Mouse (Mus musculus) limb, embryonic 15.5 days (tissue): ENCODE measurements around the gene Tcf7l1. TPM values are rescaled to one million over a fixed set of nuclear protein-coding genes. Genes with fewer than 3 reads are reported as not detected.

Source experiments
- ATAC-seq: fragments of 200-750 bp; cut with Nextera tagmentation; 2 replicates; pipeline ENCODE4 v1.8.0; 2017; ENCODE audit warnings: low read depth, moderate TSS enrichment; ENCODE audit not compliant: insufficient number of reproducible peaks, low FRiP score, low TSS enrichment
- H3K27ac ChIP-seq: fragments of 300-500 bp; sonication (generic); 2 replicates; pipeline ENCODE4 v1.5.1; 2015; ENCODE audit warnings: moderate library complexity, mild to moderate bottlenecking, inconsistent platforms
- H3K27me3 ChIP-seq: fragments of 300-500 bp; sonication (generic); 2 replicates; pipeline ENCODE4 v1.6.1; 2015; ENCODE audit warnings: inconsistent platforms
- H3K36me3 ChIP-seq: fragments of 300-500 bp; sonication (generic); 2 replicates; pipeline ENCODE4 v1.6.1; 2015; ENCODE audit warnings: inconsistent platforms
- H3K4me1 ChIP-seq: fragments of 300-500 bp; sonication (generic); 2 replicates; pipeline ENCODE4 v1.6.1; 2015; ENCODE audit warnings: inconsistent platforms
- H3K4me2 ChIP-seq: fragments of 300-500 bp; sonication (generic); 2 replicates; pipeline ENCODE4 v1.6.1; 2015; ENCODE audit warnings: mild to moderate bottlenecking, inconsistent platforms
- H3K4me3 ChIP-seq: fragments of 300-500 bp; sonication (generic); 2 replicates; pipeline ENCODE4 v1.5.1; 2015; ENCODE audit warnings: mild to moderate bottlenecking, inconsistent platforms
- H3K9ac ChIP-seq: fragments of 300-500 bp; sonication (generic); 2 replicates; pipeline ENCODE4 v1.6.1; 2015; ENCODE audit warnings: inconsistent platforms
- H3K9me3 ChIP-seq: fragments of 300-500 bp; sonication (generic); 2 replicates; pipeline ENCODE4 v1.6.1; 2016; ENCODE audit warnings: inconsistent platforms
- WGBS: fragments of 180-500 bp; shearing (Covaris S2); methylation state at CpG from one replicate; pipeline ENCODE4 v1.1.7; 2015; 5-methylcytosine and 5-hydroxymethylcytosine counted together
- polyA plus RNA-seq: library from polyadenylated mRNA; unstranded; fragments of >200 nt; fragmentation: Nextera tagmentation; extraction: Ambion mirVana; gene quantifications from 2 replicates; pipeline ENCODE4 v1.2.1, GENCODE M21; 2015

The Tcf7l1 gene
- polyA plus RNA-seq, 1 experiment from 2014 or later, result 39.0 TPM

DNA sequence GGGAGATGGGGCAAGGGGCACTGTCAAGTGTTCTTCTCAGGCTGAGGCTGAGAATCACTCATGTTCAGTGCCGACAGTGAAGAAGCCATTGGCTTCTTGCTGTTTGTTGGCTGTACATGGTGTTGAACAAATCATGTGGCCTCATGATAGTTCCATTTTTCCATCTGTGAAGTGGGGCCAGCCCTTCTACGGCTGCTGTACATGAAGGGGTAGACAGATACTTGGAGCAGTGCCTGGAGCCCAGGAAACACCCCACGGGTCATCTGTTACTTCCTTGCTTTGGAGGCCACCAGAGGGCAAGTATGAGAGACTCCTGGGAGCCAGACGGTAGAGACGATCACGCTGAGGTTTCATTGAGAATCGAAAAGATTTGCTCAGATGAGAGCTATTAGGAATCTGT, 46.7 kb downstream of the Tcf7l1 start:
- H3K9me3 ChIP-seq, result no peaks in the 10 kb centered on the region
- H3K4me2 ChIP-seq, result no peak overlapping the region
- H3K4me1 ChIP-seq, result peaks cover 58% of the 10 kb centered on the region
- 0 out of 2 replicates have a peak, but pooled peaks cover 7% of the 10 kb centered on the region for H3K36me3 ChIP-seq
- no peak overlapping the region for H3K9ac ChIP-seq
- WGBS, result 70% methylated on average over 7 of the region's 7 CpGs
- H3K4me3 ChIP-seq, result no peak overlapping the region
- 0 out of 2 replicates have a peak overlapping the region, but pooled peaks have one; percentile 22 for H3K27ac ChIP-seq
- ATAC-seq, result no peak
- no peaks in the 10 kb centered on the region for H3K27me3 ChIP-seq

DNA sequence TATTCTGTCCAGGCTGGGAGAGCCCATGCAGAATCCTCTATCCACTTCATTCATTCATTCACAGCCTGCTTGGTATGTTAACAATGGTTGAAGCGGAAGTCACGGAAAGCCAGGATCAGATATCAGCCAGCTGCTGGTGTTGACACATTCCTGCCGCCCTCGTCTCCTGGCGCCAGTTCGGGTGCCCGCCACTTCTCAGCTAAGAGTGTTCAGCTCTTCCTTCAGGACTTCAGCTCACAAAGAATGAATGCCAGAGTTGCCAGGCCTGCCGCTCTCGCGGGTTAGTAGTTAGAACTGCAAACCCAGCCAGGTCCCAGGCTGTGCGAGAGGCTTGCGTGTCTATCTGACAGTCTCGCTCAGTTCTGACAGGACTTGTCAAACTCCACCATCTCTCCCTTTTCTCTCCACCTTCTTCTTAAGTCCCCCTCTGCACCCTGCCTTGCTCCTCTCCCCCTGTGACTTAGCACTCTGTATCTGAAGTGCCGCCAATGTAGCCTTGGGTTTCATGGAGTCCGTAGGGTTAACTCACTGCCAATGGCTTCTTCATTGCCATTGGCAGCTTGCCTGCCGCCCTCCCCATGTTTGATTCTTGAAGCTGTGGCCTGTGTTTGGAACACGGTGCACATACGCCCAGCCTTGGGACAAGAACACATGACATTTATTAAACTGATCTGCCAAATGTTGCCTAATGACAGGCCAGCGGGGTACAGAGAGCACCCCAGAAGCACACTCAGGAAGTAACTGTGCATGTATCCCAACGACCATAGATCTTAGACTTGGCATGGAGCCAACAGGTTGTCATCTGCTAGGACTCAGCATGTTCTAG, 48.2 kb downstream of the Tcf7l1 start:
- ATAC-seq, result no peak
- Histone ChIP-seq H3K9me3 (no peaks in the 10 kb centered on the region), H3K9ac (no peak overlapping the region), H3K4me1 (peaks cover 53% of the 10 kb centered on the region), H3K4me2 (peak overlapping the region; percentile 14; the same call in 1 of the 2 replicates), H3K36me3 (0 out of 2 replicates have a peak, but pooled peaks cover 7% of the 10 kb centered on the region), H3K27me3 (no peaks in the 10 kb centered on the region), H3K27ac (peak overlapping the region; percentile 59), H3K4me3 (no peak overlapping the region)
- 39% methylated on average over 20 of the region's 20 CpGs for WGBS

DNA sequence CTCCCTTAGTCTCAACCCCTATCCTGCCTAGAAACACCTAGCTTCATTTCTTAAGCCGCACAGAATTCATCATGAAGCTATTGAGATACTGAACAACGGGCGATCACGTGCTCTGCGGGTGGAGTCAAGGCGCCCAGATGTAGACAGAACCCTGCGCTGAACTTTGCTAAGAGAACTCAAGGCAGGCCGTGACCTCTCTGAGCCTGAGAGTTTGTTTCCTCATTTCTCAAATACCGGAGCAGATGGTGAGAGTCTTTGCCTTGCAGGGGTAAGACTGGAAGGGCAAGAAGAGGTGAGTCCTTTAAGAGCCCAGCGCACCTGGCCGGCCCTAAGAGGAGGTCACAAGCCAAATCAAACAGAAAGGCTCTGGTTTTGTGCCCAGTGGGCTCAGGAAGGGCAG, 52.2 kb downstream of the Tcf7l1 start:
- 87% methylated on average over 11 of the region's 11 CpGs for WGBS
- no peak for ATAC-seq

GRCm38 (mm10) chr6:72735206-72735605, 53.8 kb downstream of the Tcf7l1 start:
- H3K27ac ChIP-seq, result peak overlapping the region; percentile 30; the same call in 1 of the 2 replicates
- 30% methylated on average over 12 of the region's 12 CpGs for WGBS
- 0 out of 2 replicates have a peak, but pooled peaks cover 7% of the 10 kb centered on the region for H3K36me3 ChIP-seq
- no peaks in the 10 kb centered on the region for H3K27me3 ChIP-seq
- H3K4me1 ChIP-seq, result peaks cover 21% of the 10 kb centered on the region
- H3K4me3 ChIP-seq, result no peak overlapping the region
- no peak for ATAC-seq
- H3K9me3 ChIP-seq, result no peaks in the 10 kb centered on the region
- no peak overlapping the region for H3K4me2 ChIP-seq
- no peak overlapping the region for H3K9ac ChIP-seq

More for the DNA sequence above, 52.2 kb downstream of the Tcf7l1 start:
- Histone ChIP-seq H3K4me2 (no peak overlapping the region), H3K9me3 (no peaks in the 10 kb centered on the region), H3K27ac (no peak overlapping the region), H3K9ac (no peak overlapping the region), H3K4me1 (peaks cover 31% of the 10 kb centered on the region), H3K36me3 (0 out of 2 replicates have a peak, but pooled peaks cover 7% of the 10 kb centered on the region), H3K27me3 (no peaks in the 10 kb centered on the region), H3K4me3 (no peak overlapping the region)

GRCm38 (mm10) chr6:72733375-72733774, 55.7 kb downstream of the Tcf7l1 start:
- Histone ChIP-seq H3K4me3 (no peak overlapping the region), H3K36me3 (no peaks in the 10 kb centered on the region), H3K27me3 (no peaks in the 10 kb centered on the region), H3K27ac (no peak overlapping the region), H3K4me2 (no peak overlapping the region), H3K9me3 (no peaks in the 10 kb centered on the region), H3K4me1 (peaks cover 39% of the 10 kb centered on the region), H3K9ac (no peak overlapping the region)
- no peak for ATAC-seq
- WGBS, result 92% methylated on average over 3 of the region's 3 CpGs

GRCm38 (mm10) chr6:72732109-72732508, 56.9 kb downstream of the Tcf7l1 start:
- Histone ChIP-seq H3K4me3 (no peak overlapping the region), H3K36me3 (no peaks in the 10 kb centered on the region), H3K4me2 (no peak overlapping the region), H3K27me3 (no peaks in the 10 kb centered on the region), H3K4me1 (peaks cover 43% of the 10 kb centered on the region), H3K9me3 (no peaks in the 10 kb centered on the region), H3K27ac (no peak overlapping the region), H3K9ac (no peak overlapping the region)
- ATAC-seq, result no peak
- WGBS, result 76% methylated on average over 4 of the region's 4 CpGs

DNA sequence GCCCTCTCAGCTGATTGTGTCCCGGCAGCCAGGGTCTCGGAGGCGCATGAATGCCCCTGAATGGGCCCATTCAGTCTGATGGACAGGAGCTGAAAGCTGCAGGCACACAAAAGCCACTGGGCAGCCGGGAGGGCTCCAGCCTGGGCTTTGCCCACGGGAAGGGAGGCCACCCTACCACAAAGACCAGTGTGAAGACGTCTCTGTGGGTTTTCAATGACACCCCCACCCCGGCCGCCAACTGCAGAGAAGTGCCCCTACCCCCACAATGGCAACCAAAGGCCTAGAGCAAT, 58.5 kb downstream of the Tcf7l1 start:
- no peaks in the 10 kb centered on the region for H3K27me3 ChIP-seq
- no peaks in the 10 kb centered on the region for H3K9me3 ChIP-seq
- no peaks in the 10 kb centered on the region for H3K36me3 ChIP-seq
- WGBS, result 72% methylated on average over 8 of the region's 8 CpGs
- peaks cover 42% of the 10 kb centered on the region for H3K4me1 ChIP-seq
- no peak for ATAC-seq
- no peak overlapping the region for H3K4me2 ChIP-seq
- H3K27ac ChIP-seq, result 0 out of 2 replicates have a peak overlapping the region, but pooled peaks have one; percentile 8
- no peak overlapping the region for H3K9ac ChIP-seq
- no peak overlapping the region for H3K4me3 ChIP-seq

- Histone ChIP-seq H3K4me3 (no peak overlapping the region), H3K4me1 (peaks cover 43% of the 10 kb centered on the region), H3K4me2 (no peak overlapping the region), H3K36me3 (no peaks in the 10 kb centered on the region), H3K9me3 (no peaks in the 10 kb centered on the region), H3K27ac (0 out of 2 replicates have a peak overlapping the region, but pooled peaks have one; percentile 8), H3K27me3 (no peaks in the 10 kb centered on the region), H3K9ac (no peak overlapping the region)
- ATAC-seq, result no peak
- 71% methylated on average over 14 of the region's 14 CpGs for WGBS
Measured at GRCm38 (mm10) chr6:72729831-72730559, 59.1 kb downstream of the Tcf7l1 start.

DNA sequence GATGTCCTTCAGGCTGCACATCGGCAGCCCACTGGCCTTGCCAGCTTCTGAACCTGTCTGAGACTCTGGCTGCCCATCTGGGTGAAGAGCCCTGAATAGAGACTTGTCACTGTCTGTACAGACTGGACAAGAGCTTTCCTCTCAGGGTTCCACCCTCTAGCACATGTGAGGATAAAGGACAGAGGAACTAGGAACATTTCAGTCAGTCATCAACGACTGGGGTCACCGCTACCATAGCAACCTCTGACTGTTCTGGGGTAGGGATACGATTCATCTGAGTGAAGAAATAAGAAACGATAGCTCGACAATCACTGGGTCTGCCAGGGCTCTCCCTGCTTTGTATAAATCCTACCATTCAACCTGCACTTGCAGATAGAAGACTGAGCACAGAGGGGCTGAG, 61.2 kb downstream of the Tcf7l1 start:
- H3K4me3 ChIP-seq, result no peak overlapping the region
- no peaks in the 10 kb centered on the region for H3K27me3 ChIP-seq
- no peak overlapping the region for H3K4me2 ChIP-seq
- ATAC-seq, result no peak
- H3K27ac ChIP-seq, result no peak overlapping the region
- no peaks in the 10 kb centered on the region for H3K9me3 ChIP-seq
- WGBS, result 67% methylated on average over 6 of the region's 6 CpGs
- H3K36me3 ChIP-seq, result no peaks in the 10 kb centered on the region
- H3K9ac ChIP-seq, result no peak overlapping the region
- peaks cover 57% of the 10 kb centered on the region for H3K4me1 ChIP-seq

- Histone ChIP-seq H3K9me3 (no peaks in the 10 kb centered on the region), H3K27me3 (no peaks in the 10 kb centered on the region), H3K9ac (no peak overlapping the region), H3K27ac (peak overlapping the region; percentile 77), H3K4me2 (no peak overlapping the region), H3K36me3 (no peaks in the 10 kb centered on the region), H3K4me1 (peaks cover 72% of the 10 kb centered on the region), H3K4me3 (no peak overlapping the region)
- ATAC-seq, result no peak
- WGBS, result 35% methylated on average over 8 of the region's 8 CpGs
Measured at GRCm38 (mm10) chr6:72724494-72725180, 64.4 kb downstream of the Tcf7l1 start.

- Histone ChIP-seq H3K9ac (no peak overlapping the region), H3K27ac (peak overlapping the region; percentile 77), H3K27me3 (no peaks in the 10 kb centered on the region), H3K36me3 (no peaks in the 10 kb centered on the region), H3K4me1 (peaks cover 67% of the 10 kb centered on the region), H3K9me3 (no peaks in the 10 kb centered on the region), H3K4me2 (0 out of 2 replicates have a peak overlapping the region, but pooled peaks have one; percentile 17), H3K4me3 (no peak overlapping the region)
- WGBS, result 27% methylated on average over 15 of the region's 15 CpGs
- no peak for ATAC-seq
Measured at GRCm38 (mm10) chr6:72723731-72724385, 65.2 kb downstream of the Tcf7l1 start.
